Mouse (Mus musculus): ENCODE results near the gene 1700125H20Rik. TPM values are rescaled to one million over a fixed set of nuclear protein-coding genes. Genes with fewer than 3 reads are reported as not detected.

1700125H20Rik gene
- total RNA-seq, 1 experiment from 2014 or later = not detected

DNA sequence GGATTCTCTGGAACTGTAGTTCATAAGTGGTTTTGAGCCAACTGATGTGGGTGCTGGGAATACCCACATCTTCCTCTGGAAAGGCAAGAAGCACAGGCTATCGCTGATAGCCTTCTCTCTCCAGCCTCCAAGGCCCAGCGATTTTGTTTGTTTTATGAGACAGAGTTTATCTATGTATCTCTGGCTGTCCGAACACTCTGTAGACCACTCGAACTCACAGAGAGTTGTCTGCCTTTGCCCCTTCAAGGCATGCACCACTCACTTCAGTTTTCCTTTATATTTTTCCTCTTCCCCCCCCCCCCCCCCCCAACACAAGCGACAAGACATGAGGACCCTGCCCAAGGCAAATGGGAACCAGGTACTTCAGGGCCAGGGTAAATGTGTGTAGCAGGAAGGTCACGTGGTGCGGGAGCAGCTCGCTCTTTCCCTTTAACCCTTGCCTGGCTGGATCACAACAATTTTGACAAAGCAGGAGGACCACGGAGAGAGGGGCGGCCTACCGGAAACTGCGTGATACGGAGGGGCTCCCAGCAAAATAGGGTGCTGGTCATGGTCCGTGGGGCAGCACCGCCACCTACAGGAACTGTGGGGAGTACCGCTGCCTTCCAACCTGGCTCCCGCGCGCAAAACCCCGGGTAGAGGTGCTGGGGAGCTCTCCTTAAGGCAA lies 12.5 kb downstream of the 1700125H20Rik start:
- ATAC-seq (replicated peaks; ENCODE audit: insufficient number of reproducible peaks, low FRiP score, low TSS enrichment, poor library complexity, severe bottlenecking) = peak; percentile 84

DNA sequence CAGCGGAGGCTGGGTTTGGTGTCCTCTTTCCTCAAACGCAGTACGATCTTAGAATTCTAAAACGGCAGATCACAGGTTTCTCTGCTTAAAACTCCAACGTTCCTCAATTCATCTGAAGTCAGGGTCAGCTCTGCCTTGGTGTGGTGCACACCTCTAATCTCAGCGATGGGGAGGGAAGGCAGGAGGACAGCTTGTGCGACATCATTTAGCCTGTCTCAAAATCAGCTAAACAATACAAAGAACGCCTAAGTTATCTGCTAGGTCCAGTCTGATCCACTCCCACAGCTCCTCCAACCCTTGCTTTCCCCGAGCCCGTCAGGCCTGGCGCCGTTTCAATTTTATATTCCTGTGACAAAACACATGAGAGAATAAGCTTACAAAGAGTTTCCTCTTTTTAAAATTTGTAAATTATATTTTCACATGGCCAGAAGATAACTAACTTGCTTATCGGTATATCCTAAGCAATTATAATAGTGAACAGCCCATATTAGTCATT lies 13.1 kb downstream of the 1700125H20Rik start:
- ATAC-seq (replicated peaks; ENCODE audit: insufficient number of reproducible peaks, low FRiP score, low TSS enrichment, poor library complexity, severe bottlenecking) = no peak

- ATAC-seq (replicated peaks; ENCODE audit: insufficient number of reproducible peaks, low FRiP score, low TSS enrichment, poor library complexity, severe bottlenecking) = 0 out of 2 replicates have a peak, but pooled peaks have one; percentile 78
Measured at GRCm38 (mm10) chr11:85184082-85184481, 13.9 kb downstream of the 1700125H20Rik start.

DNA sequence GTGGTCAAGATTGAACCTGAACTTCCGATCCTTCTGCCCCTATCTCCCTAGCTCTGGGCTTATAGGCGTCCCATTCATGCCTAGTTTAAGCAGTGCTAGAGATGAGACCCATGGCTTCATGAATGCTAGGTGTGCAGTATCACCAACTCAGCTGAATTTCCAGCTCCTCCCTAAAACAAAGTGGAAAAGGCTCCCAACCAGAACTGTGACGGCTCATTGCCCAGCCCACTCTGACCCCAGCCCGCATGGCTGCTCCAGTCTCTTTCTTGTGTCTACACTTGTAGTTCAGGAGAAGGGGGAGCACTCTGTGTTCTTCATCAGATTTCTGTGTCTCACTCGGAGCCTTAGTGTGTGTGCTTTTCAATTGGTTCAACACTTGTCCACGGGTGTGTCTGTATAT lies 14.6 kb downstream of the 1700125H20Rik start:
- no peak for ATAC-seq (replicated peaks; ENCODE audit: insufficient number of reproducible peaks, low FRiP score, low TSS enrichment, poor library complexity, severe bottlenecking)

DNA sequence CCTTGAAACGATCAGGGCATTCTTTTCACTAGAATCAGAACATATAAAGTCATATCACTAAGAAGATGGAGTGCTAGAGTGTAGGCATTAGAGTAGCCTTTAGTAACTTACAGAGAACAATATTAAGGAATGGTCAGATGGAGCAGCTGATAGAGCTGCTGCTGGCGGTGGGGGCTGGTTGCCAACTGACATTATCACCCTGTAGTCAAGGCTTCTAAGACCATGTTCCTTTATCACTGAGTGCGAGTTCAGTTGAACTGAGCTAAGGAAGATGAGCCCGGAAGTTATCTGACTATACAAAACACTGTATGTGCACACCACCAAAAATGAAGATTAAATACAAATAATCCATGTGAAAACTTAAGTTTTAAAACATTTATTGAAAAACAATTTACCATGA lies 18.9 kb downstream of the 1700125H20Rik start:
- ATAC-seq (replicated peaks; ENCODE audit: insufficient number of reproducible peaks, low FRiP score, low TSS enrichment, poor library complexity, severe bottlenecking) = no peak

- ATAC-seq (replicated peaks; ENCODE audit: insufficient number of reproducible peaks, low FRiP score, low TSS enrichment, poor library complexity, severe bottlenecking) = no peak
Measured at GRCm38 (mm10) chr11:85190741-85191140, 20.5 kb downstream of the 1700125H20Rik start.

- ATAC-seq (replicated peaks; ENCODE audit: insufficient number of reproducible peaks, low FRiP score, low TSS enrichment, poor library complexity, severe bottlenecking) = no peak
Measured at GRCm38 (mm10) chr11:85194206-85194605, 24.0 kb downstream of the 1700125H20Rik start.

DNA sequence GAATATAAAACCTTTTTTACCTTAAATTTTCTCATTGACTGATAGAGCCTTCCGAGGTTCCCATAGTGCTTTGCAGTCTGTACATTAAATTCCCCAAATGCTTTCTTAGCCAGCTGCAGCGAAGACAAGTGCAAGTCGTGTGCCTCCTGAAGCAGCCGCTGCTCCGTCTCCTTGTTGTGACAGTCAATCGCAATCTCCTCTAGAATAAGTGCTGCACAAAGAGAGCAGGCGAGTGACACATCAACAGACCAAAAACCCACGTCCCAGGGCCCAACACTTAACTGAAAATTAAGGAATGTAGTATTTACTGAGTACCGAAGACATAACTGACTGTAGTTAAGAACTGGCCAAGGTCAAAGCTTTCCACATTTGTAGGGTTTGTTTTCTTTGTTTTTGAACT lies 25.8 kb downstream of the 1700125H20Rik start:
- no peak for ATAC-seq (replicated peaks; ENCODE audit: insufficient number of reproducible peaks, low FRiP score, low TSS enrichment, poor library complexity, severe bottlenecking)

DNA sequence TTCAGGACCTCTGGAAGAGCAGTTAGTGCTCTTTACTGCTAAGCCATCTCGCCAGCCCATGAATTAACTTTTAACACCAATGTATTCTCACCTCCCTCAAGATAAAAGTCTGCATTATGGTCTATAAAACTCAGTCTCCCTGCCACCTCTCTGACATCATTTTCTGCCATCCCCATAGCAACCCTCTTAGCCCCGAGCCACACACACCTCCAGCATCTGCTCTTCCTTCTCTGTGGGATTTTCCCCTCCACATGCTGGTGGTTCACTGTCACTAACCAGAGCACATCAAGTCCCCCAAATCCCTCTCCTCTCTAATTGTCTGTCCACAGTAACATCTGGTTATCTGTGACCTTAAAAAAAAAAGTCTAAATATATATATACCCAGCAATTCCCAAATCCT lies 28.7 kb downstream of the 1700125H20Rik start:
- no peak for ATAC-seq (replicated peaks; ENCODE audit: insufficient number of reproducible peaks, low FRiP score, low TSS enrichment, poor library complexity, severe bottlenecking)

- ATAC-seq (replicated peaks; ENCODE audit: insufficient number of reproducible peaks, low FRiP score, low TSS enrichment, poor library complexity, severe bottlenecking) = no peak
Measured at GRCm38 (mm10) chr11:85206231-85206630, 36.0 kb downstream of the 1700125H20Rik start.

DNA sequence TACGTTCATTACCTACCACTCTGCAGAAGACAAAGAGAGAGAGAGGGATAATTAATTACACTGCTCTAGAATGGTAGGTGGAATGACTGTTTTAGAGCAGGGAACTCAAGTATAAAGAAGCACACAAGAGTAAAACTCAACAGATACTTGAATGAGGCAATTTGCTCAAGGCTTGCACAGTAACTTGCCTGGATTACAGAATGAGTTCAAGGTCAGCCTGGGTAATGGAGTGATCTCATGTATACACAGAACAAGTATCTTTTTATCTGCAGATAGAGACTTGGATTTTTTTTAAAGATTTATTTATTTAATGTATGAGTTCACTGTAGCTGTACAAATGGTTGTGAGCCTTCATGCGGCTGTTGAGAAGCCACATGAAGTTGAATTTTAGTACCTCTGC lies 40.9 kb downstream of the 1700125H20Rik start:
- ATAC-seq (replicated peaks; ENCODE audit: insufficient number of reproducible peaks, low FRiP score, low TSS enrichment, poor library complexity, severe bottlenecking) = no peak

- no peak for ATAC-seq (replicated peaks; ENCODE audit: insufficient number of reproducible peaks, low FRiP score, low TSS enrichment, poor library complexity, severe bottlenecking)
Measured at GRCm38 (mm10) chr11:85213215-85213614, 43.0 kb downstream of the 1700125H20Rik start.

DNA sequence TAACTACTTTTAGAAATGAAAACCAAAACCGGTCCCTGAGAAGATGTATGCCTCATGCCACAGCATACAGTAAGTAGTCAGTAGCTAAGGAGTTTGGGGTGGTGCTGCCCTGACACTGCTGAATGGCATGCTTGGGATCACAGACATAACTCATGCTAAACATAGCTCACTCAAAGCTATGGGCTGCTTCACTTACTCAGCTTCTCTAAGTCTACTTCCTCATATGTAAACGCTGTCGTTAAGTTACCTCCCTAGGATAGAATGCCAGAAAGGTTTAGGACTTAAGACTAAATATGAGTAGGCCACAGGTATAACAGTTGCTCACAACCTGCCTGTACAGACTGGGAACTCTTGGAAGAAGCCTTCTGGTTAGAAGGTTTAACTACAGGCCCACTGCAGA lies 44.5 kb downstream of the 1700125H20Rik start:
- no peak for ATAC-seq (replicated peaks; ENCODE audit: insufficient number of reproducible peaks, low FRiP score, low TSS enrichment, poor library complexity, severe bottlenecking)

GRCm38 (mm10) chr11:85219014-85219413 lies 48.8 kb downstream of the 1700125H20Rik start:
- no peak for ATAC-seq (replicated peaks; ENCODE audit: insufficient number of reproducible peaks, low FRiP score, low TSS enrichment, poor library complexity, severe bottlenecking)

- no peak for ATAC-seq (replicated peaks; ENCODE audit: insufficient number of reproducible peaks, low FRiP score, low TSS enrichment, poor library complexity, severe bottlenecking)
Measured at GRCm38 (mm10) chr11:85222561-85222960, 52.4 kb downstream of the 1700125H20Rik start.

DNA sequence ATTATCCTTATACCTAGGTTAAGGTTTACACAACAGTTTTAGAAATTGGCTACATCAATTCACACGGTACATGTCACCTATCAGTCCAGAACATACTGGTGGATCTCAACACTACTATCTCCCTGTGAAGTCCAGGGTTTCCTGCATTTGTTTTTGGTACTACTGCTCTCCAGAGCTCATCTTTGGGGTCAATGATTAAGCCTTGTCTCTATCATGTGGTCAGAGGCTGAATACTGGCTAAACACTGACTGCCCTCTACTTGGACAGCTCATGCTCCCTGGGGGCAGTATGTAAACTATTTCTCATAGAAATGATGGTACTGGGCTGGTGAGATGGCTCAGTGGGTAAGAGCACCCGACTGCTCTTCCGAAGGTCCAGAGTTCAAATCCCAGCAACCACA lies 53.0 kb downstream of the 1700125H20Rik start:
- no peak for ATAC-seq (replicated peaks; ENCODE audit: insufficient number of reproducible peaks, low FRiP score, low TSS enrichment, poor library complexity, severe bottlenecking)

Other genes with a start within 250 kb of the 1700125H20Rik start
- not detected in 3 replicates for gene Car4, start 212.6 kb upstream of the 1700125H20Rik start, total RNA-seq (2017)
- gene Usp32, start 30.2 kb upstream of the 1700125H20Rik start, total RNA-seq (2017) = 80.2 to 120 TPM (median 84.8 TPM) in 3 replicates
- 17.1 to 25.7 TPM (median 21.6 TPM) in 3 replicates for gene Appbp2, start 64.7 kb downstream of the 1700125H20Rik start, total RNA-seq (2017)
- 15.4 to 21.7 TPM (median 15.4 TPM) in 3 replicates for gene Ppm1d, start 140.8 kb downstream of the 1700125H20Rik start, total RNA-seq (2017)
- 19.2 to 32.8 TPM (median 29.5 TPM) in 3 replicates for gene Bcas3, start 182.8 kb downstream of the 1700125H20Rik start, total RNA-seq (2017)

All from monocyte, adult 5-6 weeks (primary cell).